Comparison of ENCODE assay signal across 9 mouse cellular contexts in the genomic region with DNA sequence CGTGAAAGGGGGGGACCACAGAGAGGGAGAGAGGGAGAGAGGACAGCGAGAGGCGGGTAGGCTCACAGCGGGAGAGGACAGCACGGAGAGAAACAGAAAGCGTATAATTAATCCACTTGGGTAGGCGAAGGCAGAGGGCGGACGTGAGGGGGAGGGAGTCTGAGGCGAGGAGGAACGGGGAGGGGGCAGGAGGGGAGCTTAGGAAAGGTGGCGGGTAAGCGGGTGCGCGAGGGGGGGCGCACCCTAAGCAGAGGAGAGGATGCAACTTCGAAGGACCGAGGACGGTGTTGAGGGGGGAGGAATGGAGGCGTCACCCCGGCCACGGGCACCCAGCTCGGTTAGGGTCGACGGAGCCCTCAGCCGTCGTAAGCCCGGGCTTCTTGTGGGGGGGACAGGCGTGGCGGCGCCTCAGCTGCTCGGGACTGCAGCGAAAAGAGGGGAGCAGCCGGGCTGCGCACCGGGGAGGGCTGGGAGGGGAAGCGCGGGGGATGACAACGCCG. TPM values are rescaled to one million over a fixed set of nuclear protein-coding genes. Genes with fewer than 3 reads are reported as not detected.
DNase-seq lines count a peak whose midpoint lies in the region; ATAC-seq lines count a peak whose summit lies in the region.
"Had no signal": no experiment of that assay in that cellular context is flagged by ENCODE, and none has a peak within 500 bp of the region (broad histone marks: within the 10 kb centered on the region; RNA-seq: fewer than 3 reads in every experiment).

No protein-coding gene starts in this region.

- peak overlapping the region; percentile 57 for H3K4me2 ChIP-seq in limb, embryonic 11.5 days (ENCODE audit: low read depth, severe bottlenecking)

- H3K9me3 ChIP-seq in megakaryocyte, embryonic 14.5 days = no peaks in the 10 kb centered on the region; the same call in 1 of the 2 replicates
- no peaks in the 10 kb centered on the region for H3K9me3 ChIP-seq in limb, embryonic 11.5 days (ENCODE audit: control insufficient read depth, low read length)

- H3K9ac ChIP-seq in limb, embryonic 11.5 days (ENCODE audit: low read length) = peak overlapping the region; percentile 95

- peak overlapping the region; percentile 85 for H3K4me3 ChIP-seq in megakaryocyte, embryonic 14.5 days (replicated peaks)
- H3K4me3 ChIP-seq in limb, embryonic 11.5 days (ENCODE audit: low read depth, low read length) = peak overlapping the region; percentile 73

- peak; percentile 27 for DNase-seq in adrenal gland, postnatal 14 days
- DNase-seq in adrenal gland, postnatal 10 days = no peak
- no peak for DNase-seq in limb, embryonic 11.5 days (ENCODE audit: low spot score)
- peak; percentile 52 for DNase-seq in retina, embryonic 14.5 days (ENCODE audit: low spot score)
- no peak for DNase-seq in urinary bladder, postnatal 25 days (ENCODE audit: low spot score)
- no peak for DNase-seq in gastrocnemius, adult 18-20 months (ENCODE audit: low spot score)

- peaks cover 96% of the 10 kb centered on the region for H3K27me3 ChIP-seq in megakaryocyte, embryonic 14.5 days (replicated peaks)
- H3K27me3 ChIP-seq in limb, embryonic 11.5 days (ENCODE audit: control insufficient read depth, insufficient read depth, low read length) = peaks cover 66% of the 10 kb centered on the region

- H3K4me1 ChIP-seq in megakaryocyte, embryonic 14.5 days = peaks cover 11% of the 10 kb centered on the region
- peaks cover 21% of the 10 kb centered on the region for H3K4me1 ChIP-seq in limb, embryonic 11.5 days (ENCODE audit: control insufficient read depth, insufficient read depth, low read length)

- ATAC-seq in megakaryocyte, adult 5-6 weeks (ENCODE audit: poor library complexity, severe bottlenecking) = no peak
- ATAC-seq in limb, embryonic 11.5 days (ENCODE audit: insufficient number of reproducible peaks, low FRiP score, low TSS enrichment, low read depth) = no peak

- H3K36me3 ChIP-seq in megakaryocyte, embryonic 14.5 days (replicated peaks; ENCODE audit: low read length) = no peaks in the 10 kb centered on the region
- H3K36me3 ChIP-seq in limb, embryonic 11.5 days (ENCODE audit: control insufficient read depth, insufficient read depth, low read length) = peaks cover 4% of the 10 kb centered on the region

- H3K27ac ChIP-seq in limb, embryonic 11.5 days (replicated peaks; ENCODE audit: low read depth, low read length) = peak overlapping the region; percentile 98

- under 1% methylated on average over 39 of the region's 40 CpGs for WGBS in limb, embryonic 11.5 days

RNA-seq across cellular contexts. Expression of gene Igf2, which starts 7.9 kb away (rescaled TPM):
- 119 and 187 TPM in 2 replicates for total RNA-seq in adrenal gland, postnatal 14 days (2021)
- 1,000 to 10,000 TPM; 1,376 to 1,421 TPM for total RNA-seq in adrenal gland, postnatal 10 days (2021)
- polyA plus RNA-seq in megakaryocyte, embryonic 14.5 days (2012; ENCODE audit: insufficient read depth, low replicate concordance) = not detected in 2 replicates
- total RNA-seq in megakaryocyte, adult 5-6 weeks (2015) = 0.05 TPM in 1 of 2 replicates, not detected in the other
- not detected in 2 replicates for total RNA-seq in megakaryocyte, adult 5-6 weeks (2017)
- polyA plus RNA-seq in limb, embryonic 11.5 days (2014; fragmentation: Nextera tagmentation; extraction: Ambion mirVana) = 852 and 881 TPM in 2 replicates
- 10 to 100 TPM; 20.0 to 29.0 TPM for total RNA-seq in gastrocnemius, adult 18-20 months (2021)

RNA-seq across cellular contexts. Expression of gene Gm49394, which starts 11.0 kb away (rescaled TPM):
- total RNA-seq in adrenal gland, postnatal 14 days (2021) = not detected in 2 replicates
- total RNA-seq in adrenal gland, postnatal 10 days (2021) = under 1 TPM in 1 of 2 experiments, not detected in 1; 0.09 TPM
- not detected in 2 replicates for polyA plus RNA-seq in megakaryocyte, embryonic 14.5 days (2012; ENCODE audit: insufficient read depth, low replicate concordance)
- not detected in 2 replicates for total RNA-seq in megakaryocyte, adult 5-6 weeks (2015)
- not detected in 2 replicates for total RNA-seq in megakaryocyte, adult 5-6 weeks (2017)
- polyA plus RNA-seq in limb, embryonic 11.5 days (2014; fragmentation: Nextera tagmentation; extraction: Ambion mirVana) = 0.10 TPM in 1 of 2 replicates, not detected in the other
- total RNA-seq in gastrocnemius, adult 18-20 months (2021) = not detected
- polyA plus RNA-seq: cortical plate, adult 2 months had no signal

Comparison
In these comparisons a context has a peak if more than half of its experiments do, and no peak if none do; other contexts are left out.
1. DNase-seq: peak in adrenal gland, postnatal 14 days (single experiment) and retina, embryonic 14.5 days (single experiment); none in adrenal gland, postnatal 10 days (single experiment), limb, embryonic 11.5 days (single experiment), urinary bladder, postnatal 25 days (single experiment) and gastrocnemius, adult 18-20 months (single experiment).
2. RNA of gene Igf2, which starts 7.9 kb away (total RNA-seq): 1,376 to 1,421 TPM in adrenal gland, postnatal 10 days, 119 to 187 TPM in adrenal gland, postnatal 14 days and 20.0 to 29.0 TPM in gastrocnemius, adult 18-20 months; 0.05 TPM in megakaryocyte, adult 5-6 weeks; every median in the first group is over 10 times any median in the second.